Mouse (Mus musculus): ENCODE measurements at regions not wholly inside any gene's neighbourhood (a gene's known extent, or its start where the extent isn't known, plus 50 kb on each side); places are given as distances from the start of the nearest gene placed in this dataset.

DNA sequence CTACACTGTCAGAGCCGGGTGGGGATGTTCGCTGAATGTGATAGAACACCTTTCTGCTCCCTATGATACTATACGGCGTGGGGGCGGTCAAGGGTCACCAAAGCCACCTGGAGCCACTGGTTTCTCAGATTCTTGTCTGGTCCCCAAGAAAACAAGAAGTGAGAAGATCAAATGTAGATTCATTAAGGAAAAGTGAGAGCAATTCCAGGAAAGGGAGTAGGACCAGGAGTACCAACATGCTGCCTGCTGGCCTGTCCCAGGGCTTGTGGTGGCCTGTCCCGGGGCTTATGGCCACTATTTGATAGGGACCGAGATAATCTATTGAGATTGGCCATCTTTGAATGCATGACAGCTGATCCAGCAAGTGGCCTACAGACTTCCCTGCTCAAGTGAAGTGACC, 58.8 kb upstream of the Fut8 start:
- no peak overlapping the region for H3K4me2 ChIP-seq
- no peaks in the 10 kb centered on the region for H3K27me3 ChIP-seq
- no peaks in the 10 kb centered on the region for H3K36me3 ChIP-seq (ENCODE audit: poor library complexity, severe bottlenecking)
- H3K27ac ChIP-seq: no peak overlapping the region
- H3K4me1 ChIP-seq: peaks cover 7% of the 10 kb centered on the region; the same call in 1 of the 2 replicates
- ATAC-seq: no peak
- WGBS: 97% methylated on average over 7 of the region's 7 CpGs
- no peaks in the 10 kb centered on the region for H3K9me3 ChIP-seq (replicated peaks)
- H3K4me3 ChIP-seq: no peak overlapping the region
- no peak overlapping the region for H3K9ac ChIP-seq

GRCm38 (mm10) chr12:77177811-77178578, 59.9 kb upstream of the Fut8 start:
- no peaks in the 10 kb centered on the region for H3K27me3 ChIP-seq
- H3K9me3 ChIP-seq (replicated peaks): no peaks in the 10 kb centered on the region
- H3K4me3 ChIP-seq: no peak overlapping the region
- no peak overlapping the region for H3K9ac ChIP-seq
- 47% methylated on average over 15 of the region's 15 CpGs for WGBS
- H3K4me2 ChIP-seq: no peak overlapping the region
- no peaks in the 10 kb centered on the region for H3K36me3 ChIP-seq (ENCODE audit: poor library complexity, severe bottlenecking)
- no peak for ATAC-seq
- no peak overlapping the region for H3K27ac ChIP-seq
- H3K4me1 ChIP-seq: peaks cover 7% of the 10 kb centered on the region; the same call in 1 of the 2 replicates

GRCm38 (mm10) chr12:77177303-77177702, 60.6 kb upstream of the Fut8 start:
- H3K4me3 ChIP-seq: no peak overlapping the region
- H3K4me2 ChIP-seq: no peak overlapping the region
- no peaks in the 10 kb centered on the region for H3K36me3 ChIP-seq (ENCODE audit: poor library complexity, severe bottlenecking)
- H3K27ac ChIP-seq: no peak overlapping the region
- WGBS: 72% methylated on average over 3 of the region's 3 CpGs
- no peaks in the 10 kb centered on the region for H3K9me3 ChIP-seq (replicated peaks)
- peaks cover 7% of the 10 kb centered on the region; the same call in 1 of the 2 replicates for H3K4me1 ChIP-seq
- H3K27me3 ChIP-seq: no peaks in the 10 kb centered on the region
- no peak overlapping the region for H3K9ac ChIP-seq
- ATAC-seq: no peak

- Histone ChIP-seq H3K27ac (no peak overlapping the region), H3K4me3 (no peak overlapping the region), H3K36me3 (ENCODE audit: poor library complexity, severe bottlenecking) (no peaks in the 10 kb centered on the region), H3K27me3 (no peaks in the 10 kb centered on the region), H3K4me1 (peaks cover 7% of the 10 kb centered on the region; the same call in 1 of the 2 replicates), H3K4me2 (no peak overlapping the region), H3K9ac (no peak overlapping the region), H3K9me3 (replicated peaks) (no peaks in the 10 kb centered on the region)
- no peak for ATAC-seq
Measured at GRCm38 (mm10) chr12:77174032-77174431, 63.9 kb upstream of the Fut8 start.

GRCm38 (mm10) chr12:77172540-77172939, 65.4 kb upstream of the Fut8 start:
- Histone ChIP-seq H3K27me3 (no peaks in the 10 kb centered on the region), H3K4me3 (no peak overlapping the region), H3K9ac (no peak overlapping the region), H3K4me1 (no peaks in the 10 kb centered on the region), H3K36me3 (ENCODE audit: poor library complexity, severe bottlenecking) (no peaks in the 10 kb centered on the region), H3K9me3 (replicated peaks) (no peaks in the 10 kb centered on the region), H3K27ac (no peak overlapping the region), H3K4me2 (no peak overlapping the region)
- ATAC-seq: no peak
- 93% methylated on average over 2 of the region's 2 CpGs for WGBS

DNA sequence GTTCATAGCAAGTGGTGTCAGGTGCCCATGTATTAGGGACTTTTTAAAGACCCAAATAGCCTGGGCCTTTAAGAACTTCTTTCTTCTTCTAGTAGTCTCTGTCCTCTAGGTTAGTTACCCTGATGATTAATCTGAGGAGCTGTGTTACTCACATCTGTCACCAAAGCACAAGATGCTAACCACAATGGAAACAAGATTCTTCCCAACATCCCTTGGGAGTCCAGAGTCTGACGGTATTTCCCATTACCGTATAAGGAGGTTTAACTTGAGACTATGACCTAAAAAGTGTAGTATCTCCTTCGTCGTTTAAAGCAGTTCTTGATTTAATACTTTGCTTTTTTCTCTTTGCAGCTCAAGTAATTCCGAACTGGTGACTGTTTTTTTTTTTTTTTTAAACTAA, 67.7 kb upstream of the Fut8 start:
- no peak for ATAC-seq
- Histone ChIP-seq H3K36me3 (ENCODE audit: poor library complexity, severe bottlenecking) (no peaks in the 10 kb centered on the region), H3K4me3 (no peak overlapping the region), H3K4me2 (no peak overlapping the region), H3K9ac (no peak overlapping the region), H3K27me3 (no peaks in the 10 kb centered on the region), H3K27ac (no peak overlapping the region), H3K4me1 (no peaks in the 10 kb centered on the region), H3K9me3 (replicated peaks) (no peaks in the 10 kb centered on the region)
- WGBS: 88% methylated on average over 5 of the region's 5 CpGs

GRCm38 (mm10) chr12:77168367-77168766, 69.6 kb upstream of the Fut8 start:
- ATAC-seq: no peak
- 67% methylated on average over 1 of the region's 1 CpGs for WGBS
- no peaks in the 10 kb centered on the region for H3K4me1 ChIP-seq
- no peak overlapping the region for H3K4me2 ChIP-seq
- H3K4me3 ChIP-seq: no peak overlapping the region
- H3K9me3 ChIP-seq (replicated peaks): no peaks in the 10 kb centered on the region
- no peak overlapping the region for H3K9ac ChIP-seq
- no peak overlapping the region for H3K27ac ChIP-seq
- no peaks in the 10 kb centered on the region for H3K36me3 ChIP-seq (ENCODE audit: poor library complexity, severe bottlenecking)
- no peaks in the 10 kb centered on the region for H3K27me3 ChIP-seq

DNA sequence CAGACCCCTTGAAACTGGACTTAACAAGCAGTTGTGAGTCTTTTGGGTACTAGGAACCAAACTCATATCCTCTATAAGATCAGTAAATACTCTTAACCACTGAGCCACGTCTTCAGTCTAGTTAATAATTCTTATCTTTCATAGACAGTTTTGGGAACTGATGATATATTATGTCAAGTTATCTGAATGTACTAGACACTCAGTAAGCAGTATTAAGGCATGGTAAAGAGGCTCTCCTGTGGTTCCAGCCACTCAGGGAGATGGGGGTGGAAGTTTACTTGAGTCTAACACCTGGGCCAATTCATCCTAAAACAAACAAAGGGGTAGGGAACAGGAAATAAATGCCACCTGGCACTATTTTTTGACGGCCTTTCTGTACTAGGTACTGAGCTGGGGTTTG, 81.2 kb upstream of the Fut8 start:
- WGBS: 86% methylated on average over 2 of the region's 2 CpGs
- no peak for ATAC-seq

GRCm38 (mm10) chr12:77155626-77156025, 82.3 kb upstream of the Fut8 start:
- no peaks in the 10 kb centered on the region for H3K4me1 ChIP-seq
- no peak overlapping the region for H3K27ac ChIP-seq
- no peak overlapping the region for H3K4me2 ChIP-seq
- no peaks in the 10 kb centered on the region for H3K9me3 ChIP-seq (replicated peaks)
- WGBS: 81% methylated on average over 6 of the region's 6 CpGs
- H3K4me3 ChIP-seq: no peak overlapping the region
- H3K36me3 ChIP-seq (ENCODE audit: poor library complexity, severe bottlenecking): no peaks in the 10 kb centered on the region
- no peaks in the 10 kb centered on the region for H3K27me3 ChIP-seq
- ATAC-seq: no peak
- no peak overlapping the region for H3K9ac ChIP-seq

More for the DNA sequence above, 81.2 kb upstream of the Fut8 start:
- Histone ChIP-seq H3K9me3 (replicated peaks) (no peaks in the 10 kb centered on the region), H3K9ac (no peak overlapping the region), H3K27me3 (no peaks in the 10 kb centered on the region), H3K36me3 (ENCODE audit: poor library complexity, severe bottlenecking) (no peaks in the 10 kb centered on the region), H3K27ac (no peak overlapping the region), H3K4me1 (no peaks in the 10 kb centered on the region), H3K4me3 (no peak overlapping the region), H3K4me2 (no peak overlapping the region)

DNA sequence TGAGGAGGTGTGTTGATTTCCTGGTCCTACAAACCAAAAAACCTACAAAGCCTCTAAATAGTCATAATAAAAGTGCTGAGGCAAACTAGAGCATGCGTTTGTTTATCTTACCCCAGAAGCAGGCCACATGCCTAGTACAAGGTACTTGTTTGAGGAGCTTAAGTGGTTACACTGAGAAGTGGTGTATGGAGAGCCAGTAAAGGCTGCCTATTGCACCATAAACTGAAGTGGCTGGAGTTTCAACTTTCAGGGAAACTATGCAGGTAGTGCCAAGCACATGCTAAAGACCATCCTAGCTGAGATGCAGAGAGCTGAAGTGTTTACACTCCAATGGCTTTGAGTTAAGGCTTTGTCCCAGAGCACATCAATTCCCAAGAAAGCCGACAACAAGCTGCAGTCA, 86.5 kb upstream of the Fut8 start:
- H3K4me3 ChIP-seq: no peak overlapping the region
- H3K9me3 ChIP-seq (replicated peaks): no peaks in the 10 kb centered on the region
- ATAC-seq: no peak
- WGBS: 92% methylated on average over 2 of the region's 2 CpGs
- H3K36me3 ChIP-seq (ENCODE audit: poor library complexity, severe bottlenecking): no peaks in the 10 kb centered on the region
- no peak overlapping the region for H3K4me2 ChIP-seq
- no peaks in the 10 kb centered on the region for H3K4me1 ChIP-seq
- H3K9ac ChIP-seq: no peak overlapping the region
- no peak overlapping the region for H3K27ac ChIP-seq
- no peaks in the 10 kb centered on the region for H3K27me3 ChIP-seq

DNA sequence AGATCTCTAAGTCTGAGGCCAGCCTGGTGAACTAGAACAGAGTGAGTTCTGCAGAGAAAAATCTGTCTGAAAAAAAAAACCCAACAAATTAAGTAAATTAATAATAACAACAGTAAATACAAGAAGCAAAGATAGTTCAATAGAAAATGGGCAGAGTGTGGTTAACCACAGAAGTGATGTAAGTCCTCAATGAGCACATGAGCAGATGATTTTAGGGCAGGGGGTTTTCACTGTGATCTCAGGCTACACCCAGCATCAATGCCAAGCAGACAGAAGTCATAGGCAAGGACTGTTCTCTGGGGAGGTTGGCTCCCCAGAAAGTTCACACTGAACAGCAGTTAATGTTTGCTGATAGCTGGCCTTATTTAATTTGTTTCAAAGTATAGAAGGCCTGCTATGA, 88.1 kb upstream of the Fut8 start:
- H3K27ac ChIP-seq: no peak overlapping the region

DNA sequence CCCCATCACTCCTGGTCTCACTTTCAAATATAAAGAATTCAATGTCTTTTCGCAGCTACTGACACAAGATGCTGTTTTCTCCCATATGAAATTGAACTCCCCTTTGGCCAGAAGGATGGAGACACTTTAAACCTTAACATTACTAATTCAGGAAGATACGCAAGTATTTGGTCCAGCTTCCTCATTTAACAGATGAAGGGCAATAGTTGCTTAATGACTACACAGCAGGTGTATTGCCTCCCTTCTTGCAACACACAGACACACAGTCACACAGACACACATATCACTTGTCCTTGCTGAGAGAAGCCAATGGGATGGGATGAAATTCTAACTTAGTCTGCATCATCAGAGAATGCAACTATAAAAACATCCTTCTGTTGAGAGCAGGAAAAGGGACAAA, 89.8 kb upstream of the Fut8 start:
- H3K4me1 ChIP-seq: no peaks in the 10 kb centered on the region
- no peak overlapping the region for H3K27ac ChIP-seq
- H3K4me2 ChIP-seq: no peak overlapping the region
- no peak for ATAC-seq
- no peaks in the 10 kb centered on the region for H3K36me3 ChIP-seq (ENCODE audit: poor library complexity, severe bottlenecking)
- no peak overlapping the region for H3K4me3 ChIP-seq
- 94% methylated on average over 2 of the region's 2 CpGs for WGBS
- no peak overlapping the region for H3K9ac ChIP-seq
- H3K9me3 ChIP-seq (replicated peaks): no peaks in the 10 kb centered on the region
- H3K27me3 ChIP-seq: no peaks in the 10 kb centered on the region

More for the DNA sequence above, 88.1 kb upstream of the Fut8 start:
- no peak overlapping the region for H3K4me2 ChIP-seq
- no peak overlapping the region for H3K4me3 ChIP-seq
- ATAC-seq: no peak
- no peaks in the 10 kb centered on the region for H3K27me3 ChIP-seq
- H3K4me1 ChIP-seq: no peaks in the 10 kb centered on the region
- no peaks in the 10 kb centered on the region for H3K9me3 ChIP-seq (replicated peaks)
- H3K36me3 ChIP-seq (ENCODE audit: poor library complexity, severe bottlenecking): no peaks in the 10 kb centered on the region
- no peak overlapping the region for H3K9ac ChIP-seq

GRCm38 (mm10) chr12:77143958-77144357, 94.0 kb upstream of the Fut8 start:
- H3K27ac ChIP-seq: no peak overlapping the region
- H3K4me1 ChIP-seq: no peaks in the 10 kb centered on the region
- ATAC-seq: no peak
- H3K9ac ChIP-seq: no peak overlapping the region
- H3K27me3 ChIP-seq: no peaks in the 10 kb centered on the region
- no peak overlapping the region for H3K4me3 ChIP-seq
- H3K9me3 ChIP-seq (replicated peaks): no peaks in the 10 kb centered on the region
- no peak overlapping the region for H3K4me2 ChIP-seq
- H3K36me3 ChIP-seq (ENCODE audit: poor library complexity, severe bottlenecking): no peaks in the 10 kb centered on the region
- WGBS: 66% methylated on average over 3 of the region's 3 CpGs

All from forebrain, embryonic 13.5 days (tissue).